Mouse (Mus musculus) embryonic facial prominence, embryonic 13.5 days (tissue): Measurements from ENCODE around the gene Pcp2. TPM values are rescaled to one million over a fixed set of nuclear protein-coding genes. Genes with fewer than 3 reads are reported as not detected.

Source experiments
- ATAC-seq: fragments of 200-750 bp; cut with Nextera tagmentation; 2 replicates; pipeline ENCODE4 v1.8.0; 2017; ENCODE audit warnings: low read depth; ENCODE audit not compliant: insufficient number of reproducible peaks, insufficient read depth, low FRiP score, low TSS enrichment
- H3K27ac ChIP-seq: fragments of 300-500 bp; sonication (generic); 2 replicates; pipeline ENCODE4 v1.5.1; 2015; ENCODE audit warnings: moderate library complexity, mild to moderate bottlenecking, inconsistent platforms
- H3K27me3 ChIP-seq: fragments of 300-500 bp; sonication (generic); 2 replicates; pipeline ENCODE4 v1.6.1; 2015; ENCODE audit warnings: mild to moderate bottlenecking, inconsistent platforms
- H3K36me3 ChIP-seq: fragments of 300-500 bp; sonication (generic); 2 replicates; pipeline ENCODE4 v1.6.1; 2015; ENCODE audit warnings: mild to moderate bottlenecking, inconsistent platforms
- H3K4me1 ChIP-seq: fragments of 300-500 bp; sonication (generic); 2 replicates; pipeline ENCODE4 v1.6.1; 2015; ENCODE audit warnings: inconsistent platforms
- H3K4me2 ChIP-seq: fragments of 300-500 bp; sonication (generic); 2 replicates; pipeline ENCODE4 v1.6.1; 2015; ENCODE audit warnings: moderate library complexity, mild to moderate bottlenecking, inconsistent platforms
- H3K4me3 ChIP-seq: fragments of 300-500 bp; sonication (generic); 2 replicates; pipeline ENCODE4 v1.5.1; 2015; ENCODE audit warnings: mild to moderate bottlenecking, inconsistent platforms
- H3K9ac ChIP-seq: fragments of 300-500 bp; sonication (generic); 2 replicates; pipeline ENCODE4 v1.6.1; 2015; ENCODE audit warnings: mild to moderate bottlenecking, inconsistent platforms
- H3K9me3 ChIP-seq: fragments of 300-500 bp; sonication (generic); 2 replicates; pipeline ENCODE4 v1.6.1; 2016; ENCODE audit warnings: inconsistent platforms
- WGBS: fragments of 180-500 bp; shearing (Covaris S2); methylation state at CpG from one replicate; pipeline ENCODE4 v1.1.7; 2015; ENCODE audit warnings: mixed read lengths; 5-methylcytosine and 5-hydroxymethylcytosine counted together
- polyA plus RNA-seq: library from polyadenylated mRNA; unstranded; fragments of >200 nt; fragmentation: Nextera tagmentation; extraction: Ambion mirVana; gene quantifications from 2 replicates; pipeline ENCODE4 v1.2.1, GENCODE M21; 2015

Pcp2 gene
- polyA plus RNA-seq, 1 experiment from 2014 or later, result 0.72 TPM

- peak; percentile 22; the same call in 1 of the 2 replicates for ATAC-seq
- no peak overlapping the region for H3K4me2 ChIP-seq
- H3K36me3 ChIP-seq, result no peaks in the 10 kb centered on the region
- H3K9me3 ChIP-seq, result no peaks in the 10 kb centered on the region
- no peak overlapping the region for H3K27ac ChIP-seq
- WGBS, result 41% methylated on average over 1 of the region's 1 CpGs
- no peak overlapping the region for H3K9ac ChIP-seq
- H3K4me1 ChIP-seq, result no peaks in the 10 kb centered on the region
- no peaks in the 10 kb centered on the region for H3K27me3 ChIP-seq
- H3K4me3 ChIP-seq, result no peak overlapping the region
Measured at GRCm38 (mm10) chr8:3648990-3649389, 23.6 kb upstream of the Pcp2 start.

- no peaks in the 10 kb centered on the region for H3K4me1 ChIP-seq
- no peaks in the 10 kb centered on the region for H3K9me3 ChIP-seq
- no peak overlapping the region for H3K9ac ChIP-seq
- 67% methylated on average over 2 of the region's 2 CpGs for WGBS
- no peak overlapping the region for H3K4me3 ChIP-seq
- H3K27ac ChIP-seq, result no peak overlapping the region
- H3K36me3 ChIP-seq, result no peaks in the 10 kb centered on the region
- no peaks in the 10 kb centered on the region for H3K27me3 ChIP-seq
- ATAC-seq, result no peak
- H3K4me2 ChIP-seq, result no peak overlapping the region
Measured at GRCm38 (mm10) chr8:3648268-3648667, 22.9 kb upstream of the Pcp2 start.

- WGBS, result 70% methylated on average over 4 of the region's 4 CpGs
- no peak overlapping the region for H3K4me3 ChIP-seq
- H3K9me3 ChIP-seq, result no peaks in the 10 kb centered on the region
- no peak overlapping the region for H3K4me2 ChIP-seq
- no peak overlapping the region for H3K27ac ChIP-seq
- no peaks in the 10 kb centered on the region for H3K36me3 ChIP-seq
- H3K4me1 ChIP-seq, result no peaks in the 10 kb centered on the region
- no peaks in the 10 kb centered on the region for H3K27me3 ChIP-seq
- no peak overlapping the region for H3K9ac ChIP-seq
- ATAC-seq, result no peak
Measured at GRCm38 (mm10) chr8:3647561-3647960, 22.2 kb upstream of the Pcp2 start.

GRCm38 (mm10) chr8:3646824-3647531, 21.6 kb upstream of the Pcp2 start:
- H3K36me3 ChIP-seq, result no peaks in the 10 kb centered on the region
- no peak for ATAC-seq
- 79% methylated on average over 6 of the region's 6 CpGs for WGBS

GRCm38 (mm10) chr8:3645804-3646203, 20.5 kb upstream of the Pcp2 start:
- Histone ChIP-seq H3K36me3 (0 out of 2 replicates have a peak, but pooled peaks cover 3% of the 10 kb centered on the region), H3K4me2 (no peak overlapping the region), H3K27ac (no peak overlapping the region), H3K27me3 (no peaks in the 10 kb centered on the region), H3K4me3 (no peak overlapping the region), H3K9ac (no peak overlapping the region), H3K9me3 (no peaks in the 10 kb centered on the region), H3K4me1 (no peaks in the 10 kb centered on the region)
- WGBS, result 23% methylated on average over 5 of the region's 5 CpGs
- ATAC-seq, result no peak

More at GRCm38 (mm10) chr8:3646824-3647531, 21.6 kb upstream of the Pcp2 start:
- no peaks in the 10 kb centered on the region for H3K9me3 ChIP-seq
- H3K27ac ChIP-seq, result no peak overlapping the region
- no peaks in the 10 kb centered on the region for H3K4me1 ChIP-seq
- H3K4me2 ChIP-seq, result no peak overlapping the region
- H3K4me3 ChIP-seq, result no peak overlapping the region
- no peaks in the 10 kb centered on the region for H3K27me3 ChIP-seq
- H3K9ac ChIP-seq, result no peak overlapping the region

- Histone ChIP-seq H3K9me3 (no peaks in the 10 kb centered on the region), H3K27me3 (peaks cover 31% of the 10 kb centered on the region), H3K4me2 (peak overlapping the region; percentile 76), H3K36me3 (no peaks in the 10 kb centered on the region), H3K27ac (no peak overlapping the region), H3K4me3 (peak overlapping the region; percentile 56), H3K4me1 (peaks cover 7% of the 10 kb centered on the region; the same call in 1 of the 2 replicates), H3K9ac (peak overlapping the region; percentile 72)
- 18% methylated on average over 8 of the region's 8 CpGs for WGBS
- no peak for ATAC-seq
Measured at GRCm38 (mm10) chr8:3631478-3631875, 6.1 kb upstream of the Pcp2 start.

GRCm38 (mm10) chr8:3630647-3631477, 5.5 kb upstream of the Pcp2 start, which contains the start of gene Stxbp2:
Gene Stxbp2 (plus strand): TSS chr8:3630955.
- peak within 1 kb of the TSS; percentile 76 for H3K4me2 ChIP-seq
- H3K27me3 ChIP-seq, result peaks cover 31% of the 10 kb centered on the region
- 5% methylated on average over 47 of the region's 47 CpGs for WGBS
- peak within 1 kb of the TSS; percentile 56 for H3K4me3 ChIP-seq
- H3K9me3 ChIP-seq, result no peaks in the 10 kb centered on the region
- H3K4me1 ChIP-seq, result peaks cover 7% of the 10 kb centered on the region; the same call in 1 of the 2 replicates
- H3K9ac ChIP-seq, result peak within 1 kb of the TSS; percentile 72
- H3K27ac ChIP-seq, result no peak within 1 kb of the TSS
- H3K36me3 ChIP-seq, result no peaks in the 10 kb centered on the region
- ATAC-seq, result peak; percentile 75

GRCm38 (mm10) chr8:3628014-3628413, 2.7 kb upstream of the Pcp2 start:
- Histone ChIP-seq H3K9ac (no peak overlapping the region), H3K4me2 (no peak overlapping the region), H3K4me3 (no peak overlapping the region), H3K27ac (no peak overlapping the region), H3K4me1 (peaks cover 7% of the 10 kb centered on the region; the same call in 1 of the 2 replicates), H3K36me3 (no peaks in the 10 kb centered on the region), H3K9me3 (no peaks in the 10 kb centered on the region), H3K27me3 (peaks cover 31% of the 10 kb centered on the region)
- no peak for ATAC-seq
- 25% methylated on average over 5 of the region's 5 CpGs for WGBS

GRCm38 (mm10) chr8:3626971-3627370, 1.6 kb upstream of the Pcp2 start:
- Histone ChIP-seq H3K4me1 (peaks cover 13% of the 10 kb centered on the region), H3K9me3 (no peaks in the 10 kb centered on the region), H3K9ac (no peak overlapping the region), H3K36me3 (no peaks in the 10 kb centered on the region), H3K27ac (no peak overlapping the region), H3K27me3 (peaks cover 31% of the 10 kb centered on the region), H3K4me2 (no peak overlapping the region), H3K4me3 (no peak overlapping the region)
- ATAC-seq, result no peak
- 59% methylated on average over 5 of the region's 5 CpGs for WGBS

GRCm38 (mm10) chr8:3622119-3622518, 3.2 kb downstream of the Pcp2 start:
- no peaks in the 10 kb centered on the region for H3K27me3 ChIP-seq
- H3K4me3 ChIP-seq, result peak overlapping the region; percentile 79
- H3K9me3 ChIP-seq, result no peaks in the 10 kb centered on the region
- H3K36me3 ChIP-seq, result peaks cover 18% of the 10 kb centered on the region
- no peak overlapping the region for H3K27ac ChIP-seq
- H3K4me1 ChIP-seq, result peaks cover 18% of the 10 kb centered on the region
- peak overlapping the region; percentile 76 for H3K4me2 ChIP-seq
- peak overlapping the region; percentile 79 for H3K9ac ChIP-seq
- ATAC-seq, result no peak
- 63% methylated on average over 8 of the region's 8 CpGs for WGBS

GRCm38 (mm10) chr8:3621199-3621970, 4.0 kb downstream of the Pcp2 start, which contains the start of the genes Xab2 and Pet100:
Gene Xab2 (minus strand): TSS chr8:3621316.
Gene Pet100 (plus strand): TSS chr8:3621548.
- peak; percentile 95 for ATAC-seq
- H3K36me3 ChIP-seq, result peaks cover 23% of the 10 kb centered on the region
- WGBS, result under 1% methylated on average over 37 of the region's 37 CpGs

More at GRCm38 (mm10) chr8:3621199-3621970, 4.0 kb downstream of the Pcp2 start, which contains the start of the genes Xab2 and Pet100:
- peaks cover 18% of the 10 kb centered on the region for H3K4me1 ChIP-seq
- peak within 1 kb of the TSS; percentile 79 for H3K4me3 ChIP-seq
- peak within 1 kb of the TSS; percentile 79 for H3K9ac ChIP-seq
- peak within 1 kb of the TSS; percentile 80 for H3K4me2 ChIP-seq
- H3K27ac ChIP-seq, result no peak within 1 kb of the TSS
- no peaks in the 10 kb centered on the region for H3K27me3 ChIP-seq
- no peaks in the 10 kb centered on the region for H3K9me3 ChIP-seq
